Mouse (Mus musculus): ENCODE measurements around the gene Zp3. TPM values are rescaled to one million over a fixed set of nuclear protein-coding genes. Genes with fewer than 3 reads are reported as not detected.

Zp3 gene
- total RNA-seq (2023) = not detected

DNA sequence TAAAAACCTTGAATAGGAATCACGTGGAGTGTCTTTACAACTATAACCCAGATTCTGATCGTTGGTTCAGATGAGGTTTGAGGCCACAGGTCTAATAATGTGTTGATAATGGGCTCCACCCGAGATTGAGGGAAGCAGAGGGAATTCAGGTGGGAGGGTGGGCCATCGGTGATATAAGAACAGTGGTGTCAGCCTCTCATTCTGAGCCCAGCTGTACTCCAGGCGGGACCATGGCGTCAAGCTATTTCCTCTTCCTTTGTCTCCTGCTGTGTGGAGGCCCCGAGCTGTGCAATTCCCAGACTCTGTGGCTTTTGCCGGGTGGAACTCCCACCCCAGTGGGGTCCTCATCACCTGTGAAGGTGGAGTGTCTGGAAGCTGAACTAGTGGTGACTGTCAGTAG is at the start of gene Zp3:
TSS of gene Zp3 (plus strand) at position 196 of the 400 bp plus-strand sequence.

GRCm38 (mm10) chr5:135934481-135935175 is 45.3 kb upstream of the Zp3 start, which contains the start of gene Ywhag:
TSS of gene Ywhag (minus strand) at chr5:135934616.

DNA sequence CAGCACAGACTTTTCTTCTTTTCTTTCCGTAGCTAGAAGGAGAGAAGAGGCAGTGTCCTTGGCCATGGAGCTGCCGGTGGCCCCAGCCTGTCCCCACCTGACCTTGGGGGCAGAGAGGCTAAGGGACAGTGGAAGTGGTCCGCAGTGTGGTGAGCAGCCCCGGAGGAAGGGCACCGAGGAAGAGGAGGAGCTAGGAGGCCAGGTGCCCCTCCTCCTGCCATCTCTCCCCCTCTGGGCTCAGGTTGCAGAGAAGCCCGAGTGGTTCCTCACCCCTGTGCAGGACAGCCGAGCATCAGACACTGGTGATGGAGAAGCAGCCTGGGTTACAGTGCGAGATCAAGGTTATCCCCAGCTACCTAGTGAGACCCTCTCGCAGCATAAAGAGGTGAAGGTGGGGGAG is 5.5 kb upstream of the Zp3 start, which contains the start of gene Ssc4d:
TSS of gene Ssc4d (minus strand) at position 167 of the 400 bp plus-strand sequence.

DNA sequence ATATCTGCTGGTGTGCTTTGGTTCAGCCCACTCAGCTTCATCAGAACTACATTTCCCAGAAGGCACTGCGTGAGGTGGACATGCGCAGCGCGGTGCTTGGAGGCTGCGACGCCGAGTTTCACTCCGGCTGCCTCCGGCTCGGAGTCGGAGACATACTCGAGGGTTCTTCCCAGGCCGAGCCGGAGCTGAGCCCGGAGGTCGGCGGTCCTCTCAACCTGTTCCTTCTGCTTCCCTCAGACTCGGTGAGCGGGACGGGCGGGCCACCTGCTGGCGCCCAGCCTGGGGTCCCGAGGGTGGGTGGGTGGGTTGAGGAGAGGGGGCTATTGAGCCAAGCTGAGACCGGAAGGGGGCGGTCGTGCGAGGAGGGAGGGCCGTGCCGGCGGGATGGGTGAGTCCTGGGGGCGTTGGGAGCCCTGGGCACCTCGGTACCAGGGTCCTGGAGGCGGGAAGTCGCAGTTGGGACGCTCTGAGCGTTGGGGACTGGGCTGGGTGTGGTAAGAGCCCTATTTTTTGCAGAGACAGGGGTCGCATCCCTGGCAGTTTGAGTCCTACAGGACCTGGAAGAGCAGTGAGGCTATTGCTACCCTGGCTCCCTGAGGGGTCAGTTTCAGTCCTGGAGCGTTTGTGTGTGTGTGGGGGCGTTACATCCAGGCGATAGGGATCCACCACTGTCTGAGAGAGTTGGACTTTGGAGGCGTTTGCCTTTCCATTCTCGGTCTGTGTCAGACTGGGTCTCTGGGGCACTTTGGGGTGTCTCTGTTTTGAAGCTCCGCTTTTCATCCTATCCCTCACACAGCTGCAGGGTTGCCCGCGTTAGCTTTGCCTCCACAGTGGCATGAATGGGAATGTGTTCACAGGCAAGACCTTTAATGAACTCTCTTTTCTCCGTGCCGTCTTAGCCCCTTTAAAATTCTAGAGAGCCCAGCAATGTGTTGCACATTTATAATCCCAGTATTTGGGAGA is 15.1 kb downstream of the Zp3 start, which contains the start of gene Dtx2:
TSS of gene Dtx2 (plus strand) at position 76 of the 963 bp plus-strand sequence.

Other genes starting within 250 kb of the Zp3 start
- gene Tmem120a, start 235.7 kb upstream of the Zp3 start, total RNA-seq (2023) = 10 to 100 TPM; 31.6 to 33.8 TPM
- not detected for gene Styxl1, start 201.7 kb upstream of the Zp3 start, total RNA-seq (2023)
- gene Mdh2, start 201.6 kb upstream of the Zp3 start, total RNA-seq (2023) = 100 to 1,000 TPM; 227 to 235 TPM
- not detected for gene Srrm3, start 173.2 kb upstream of the Zp3 start, total RNA-seq (2023)
- not detected for gene Hspb1, start 92.2 kb upstream of the Zp3 start, total RNA-seq (2023)
- gene Ywhag, start 45.5 kb upstream of the Zp3 start, total RNA-seq (2023) = 100 to 1,000 TPM; 111 to 123 TPM
- 1 to 10 TPM; 5.7 to 9.1 TPM for gene Ssc4d, start 5.6 kb upstream of the Zp3 start, total RNA-seq (2023)
- gene Dtx2, start 14.7 kb downstream of the Zp3 start, total RNA-seq (2023) = 10 to 100 TPM; 16.8 to 17.3 TPM
- not detected for gene Upk3b, start 58.4 kb downstream of the Zp3 start, total RNA-seq (2023)
- gene Upk3bl, start 74.4 kb downstream of the Zp3 start, total RNA-seq (2023) = not detected
- gene Rasa4, start 103.8 kb downstream of the Zp3 start, total RNA-seq (2023) = 10 to 100 TPM; 26.8 to 32.4 TPM
- 10 to 100 TPM; 72.9 to 73.5 TPM for gene Polr2j, start 136.5 kb downstream of the Zp3 start, total RNA-seq (2023)
- 10 to 100 TPM; 39.5 to 39.8 TPM for gene Lrwd1, start 156.0 kb downstream of the Zp3 start, total RNA-seq (2023)
- gene Alkbh4, start 156.0 kb downstream of the Zp3 start, total RNA-seq (2023) = 10 to 100 TPM; 15.7 to 18.4 TPM
- gene Orai2, start 190.6 kb downstream of the Zp3 start, total RNA-seq (2023) = 10 to 100 TPM; 77.0 to 79.4 TPM
- gene Prkrip1, start 218.9 kb downstream of the Zp3 start, total RNA-seq (2023) = 10 to 100 TPM; 20.8 to 21.0 TPM

All from neutrophil, adult 59 days (primary cell).